Mouse (Mus musculus): ENCODE results near the gene Olfr509.
"Not testable (repeated sequence)": the region's sequence is repeated elsewhere in the genome, so short reads cannot be mapped to it uniquely, and the experiment has no call there.

Gene Olfr509

GRCm38 (mm10) chr7:108651806-108652205 is at the start of gene Olfr509:
Gene Olfr509, minus strand, starts transcription at chr7:108651906.
- no peak for DNase-seq

- no peak for DNase-seq
Observed at GRCm38 (mm10) chr7:108678886-108679285, 27.2 kb upstream of the Olfr509 start.

GRCm38 (mm10) chr7:108671058-108671457 is 19.4 kb upstream of the Olfr509 start:
- no peak for DNase-seq

GRCm38 (mm10) chr7:108666118-108666517 is 14.4 kb upstream of the Olfr509 start, which contains the start of gene Olfr510:
Gene Olfr510, plus strand, starts transcription at chr7:108666418.
- no peak for DNase-seq

- no peak for DNase-seq
Observed at GRCm38 (mm10) chr7:108662419-108662818, 10.7 kb upstream of the Olfr509 start.

GRCm38 (mm10) chr7:108629694-108630093 is 22.0 kb downstream of the Olfr509 start, which contains the start of gene Olfr508:
Gene Olfr508, plus strand, starts transcription at chr7:108629994.
- DNase-seq = no peak

GRCm38 (mm10) chr7:108621514-108621913 is 30.2 kb downstream of the Olfr509 start, which contains the start of gene Olfr507:
Gene Olfr507, plus strand, starts transcription at chr7:108621814.
- no peak for DNase-seq

- not testable (repeated sequence) for DNase-seq
Observed at GRCm38 (mm10) chr7:108616781-108617180, 34.9 kb downstream of the Olfr509 start.

GRCm38 (mm10) chr7:108614110-108614509 is 37.6 kb downstream of the Olfr509 start:
- DNase-seq = no peak

GRCm38 (mm10) chr7:108610487-108610886 is 41.2 kb downstream of the Olfr509 start, which contains the start of gene Olfr506:
Gene Olfr506, plus strand, starts transcription at chr7:108610787.
- DNase-seq = no peak

- DNase-seq = not testable (repeated sequence)
Observed at GRCm38 (mm10) chr7:108601916-108602315, 49.8 kb downstream of the Olfr509 start.

Data from heart, adult 11 months (tissue).